Mouse (Mus musculus): ENCODE data around the gene Ppp2r5c.

Gene Ppp2r5c

DNA sequence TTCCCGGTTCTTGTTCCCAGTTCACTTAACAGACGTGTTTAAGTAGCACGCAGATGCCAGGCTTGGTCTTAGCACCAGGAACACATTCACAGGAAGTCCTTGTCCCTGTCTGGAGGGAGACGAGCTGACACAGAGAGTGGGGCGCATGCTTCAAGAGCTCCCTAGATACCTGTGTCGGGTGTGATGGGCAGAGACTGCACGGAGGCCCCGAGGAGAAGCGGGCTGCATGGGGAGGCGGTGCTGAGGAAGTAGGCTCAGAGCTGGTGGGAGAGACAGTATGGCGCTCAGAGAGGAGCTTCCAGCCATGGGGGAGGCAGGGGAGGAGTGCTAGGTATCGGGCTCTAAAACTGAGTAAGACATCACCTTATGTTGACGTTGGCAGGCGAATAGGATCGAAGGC is 103.4 kb downstream of the Ppp2r5c start:
- DNase-seq (ENCODE audit: extremely low read depth, low read depth, low spot score), result no peak

GRCm38 (mm10) chr12:110552113-110552512 is 105.2 kb downstream of the Ppp2r5c start:
- no peak for DNase-seq (ENCODE audit: extremely low read depth, low read depth, low spot score)

DNA sequence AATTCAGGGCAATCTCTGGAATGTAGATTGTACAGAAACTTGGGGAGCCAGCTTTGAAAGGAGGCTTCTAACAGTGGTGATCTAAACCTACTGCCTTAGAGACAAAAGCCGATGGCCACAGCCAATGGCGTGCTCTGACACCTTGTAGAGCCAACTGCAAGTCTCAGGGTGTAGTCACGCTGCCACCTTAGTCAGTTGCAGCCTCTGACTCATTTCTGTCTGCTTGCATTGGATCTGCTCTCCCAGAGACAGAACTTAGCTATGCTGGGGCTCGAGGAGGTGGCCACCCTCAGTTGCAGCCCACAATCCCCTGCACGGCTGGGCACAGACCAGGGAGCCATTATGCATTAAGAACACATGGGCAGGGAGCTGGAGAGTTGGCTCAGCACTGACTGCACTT is 106.4 kb downstream of the Ppp2r5c start:
- no peak for DNase-seq (ENCODE audit: extremely low read depth, low read depth, low spot score)

- DNase-seq (ENCODE audit: extremely low read depth, low read depth, low spot score), result no peak
These were observed 108.8 kb downstream of the Ppp2r5c start for GRCm38 (mm10) chr12:110555536-110556240.

- DNase-seq (ENCODE audit: extremely low read depth, low read depth, low spot score), result no peak
These were observed 110.1 kb downstream of the Ppp2r5c start for GRCm38 (mm10) chr12:110556861-110557628.

DNA sequence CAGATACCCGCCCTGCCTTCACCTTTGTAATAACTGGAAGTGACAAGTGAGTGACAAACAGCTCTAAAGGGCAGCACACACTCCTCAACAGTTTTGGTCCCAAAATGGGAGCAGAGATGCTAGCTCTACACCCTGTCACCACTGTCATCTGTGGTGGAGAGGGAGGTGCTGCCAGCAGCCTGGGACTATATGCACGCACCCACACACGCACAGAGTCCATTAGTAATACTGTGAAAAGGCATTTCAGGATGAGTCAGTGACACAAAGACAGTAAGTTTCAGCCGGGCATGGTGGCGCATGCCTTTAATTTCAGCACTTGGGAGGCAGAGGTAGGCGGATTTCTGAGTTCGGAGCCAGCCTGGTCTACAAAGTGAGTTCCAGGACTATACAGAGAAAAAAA is 111.3 kb downstream of the Ppp2r5c start:
- no peak for DNase-seq (ENCODE audit: extremely low read depth, low read depth, low spot score)

GRCm38 (mm10) chr12:110563383-110563782 is 116.5 kb downstream of the Ppp2r5c start:
- no peak for DNase-seq (ENCODE audit: extremely low read depth, low read depth, low spot score)

- DNase-seq (ENCODE audit: extremely low read depth, low read depth, low spot score), result no peak
These were observed 117.9 kb downstream of the Ppp2r5c start for GRCm38 (mm10) chr12:110564848-110565247.

GRCm38 (mm10) chr12:110566366-110566765 is 119.4 kb downstream of the Ppp2r5c start:
- no peak for DNase-seq (ENCODE audit: extremely low read depth, low read depth, low spot score)

GRCm38 (mm10) chr12:110571050-110571449 is 124.1 kb downstream of the Ppp2r5c start:
- DNase-seq (ENCODE audit: extremely low read depth, low read depth, low spot score), result no peak

DNA sequence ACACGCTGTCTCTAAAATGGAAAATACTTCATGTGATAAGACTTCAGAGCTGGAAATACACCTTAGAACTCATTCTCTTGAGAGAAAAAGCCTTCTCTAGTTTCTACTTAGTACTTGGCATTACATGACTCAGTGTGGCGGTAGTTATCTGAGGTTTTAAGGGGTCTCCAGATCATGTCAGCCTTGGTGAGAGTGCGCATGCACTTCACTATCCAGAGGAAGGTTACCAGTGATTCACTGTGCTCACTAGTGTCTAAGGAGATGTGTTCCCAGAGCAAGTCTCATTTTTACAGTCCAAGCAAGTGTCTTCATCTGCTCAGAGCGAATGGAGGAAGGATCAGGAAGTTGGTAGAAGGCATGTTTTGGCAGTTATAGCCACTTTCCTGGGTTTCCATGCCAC is 125.4 kb downstream of the Ppp2r5c start:
- DNase-seq (ENCODE audit: extremely low read depth, low read depth, low spot score), result no peak

DNA sequence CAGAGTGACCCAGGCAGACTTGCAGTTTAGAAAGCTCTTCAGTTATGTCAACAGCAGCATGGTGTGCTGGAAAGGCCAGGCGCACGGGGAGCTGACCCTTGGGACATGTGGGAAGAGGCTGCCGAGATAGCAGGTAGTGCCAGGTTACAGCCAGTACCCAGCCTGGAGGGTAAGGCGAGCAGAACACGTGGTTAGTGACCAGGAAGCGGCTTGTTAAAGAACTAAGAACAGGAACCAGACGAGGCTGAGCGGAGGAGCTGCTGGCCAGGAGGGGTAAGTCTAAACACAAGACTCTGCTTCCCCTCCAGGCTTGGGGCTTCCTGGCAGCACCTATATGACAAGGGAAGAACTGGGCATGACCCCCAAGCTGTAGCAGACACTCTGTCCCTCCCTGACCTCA is 126.7 kb downstream of the Ppp2r5c start:
- no peak for DNase-seq (ENCODE audit: extremely low read depth, low read depth, low spot score)

DNA sequence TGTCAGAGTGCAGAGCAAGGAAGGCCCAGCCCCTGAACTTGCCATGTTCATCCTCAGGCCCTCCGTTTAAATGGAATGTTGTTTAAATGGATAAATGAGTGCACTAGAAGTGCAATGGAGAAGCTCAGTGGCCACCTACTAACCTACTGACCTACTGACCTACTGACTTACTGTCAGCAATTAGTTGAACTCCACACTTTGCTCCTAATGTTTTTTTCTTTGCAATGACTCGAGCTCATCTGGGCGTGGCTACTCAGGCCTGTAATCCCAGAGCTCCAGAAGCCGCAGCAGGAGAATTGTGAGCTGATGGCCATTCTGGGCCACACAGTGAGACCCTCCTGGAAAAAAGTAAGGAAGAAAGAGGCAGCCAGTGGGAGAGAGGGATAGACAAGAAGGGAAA is 129.0 kb downstream of the Ppp2r5c start:
- no peak for DNase-seq (ENCODE audit: extremely low read depth, low read depth, low spot score)

- no peak for DNase-seq (ENCODE audit: extremely low read depth, low read depth, low spot score)
These were observed 131.4 kb downstream of the Ppp2r5c start for GRCm38 (mm10) chr12:110578333-110578732.

DNA sequence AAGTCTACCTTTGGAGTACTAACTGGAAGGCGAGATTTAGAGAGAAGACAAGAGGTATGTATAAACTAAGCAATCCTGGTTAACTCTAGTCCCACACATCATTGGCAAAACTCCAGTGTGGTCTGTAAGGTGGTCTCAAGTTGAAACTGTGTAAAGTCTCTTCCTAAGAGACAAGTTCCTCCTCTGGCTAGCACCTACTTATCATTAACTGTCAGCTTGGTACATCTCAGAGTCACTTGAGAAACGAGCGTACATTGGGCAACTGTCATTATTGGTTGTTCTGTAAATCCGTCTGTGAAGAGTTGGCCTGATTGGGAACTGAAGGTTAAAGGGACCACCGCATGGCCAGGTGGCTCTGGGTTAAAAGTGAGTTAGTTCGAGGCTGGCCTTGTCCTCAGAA is 141.7 kb downstream of the Ppp2r5c start:
- no peak for DNase-seq (ENCODE audit: extremely low read depth, low read depth, low spot score)

DNA sequence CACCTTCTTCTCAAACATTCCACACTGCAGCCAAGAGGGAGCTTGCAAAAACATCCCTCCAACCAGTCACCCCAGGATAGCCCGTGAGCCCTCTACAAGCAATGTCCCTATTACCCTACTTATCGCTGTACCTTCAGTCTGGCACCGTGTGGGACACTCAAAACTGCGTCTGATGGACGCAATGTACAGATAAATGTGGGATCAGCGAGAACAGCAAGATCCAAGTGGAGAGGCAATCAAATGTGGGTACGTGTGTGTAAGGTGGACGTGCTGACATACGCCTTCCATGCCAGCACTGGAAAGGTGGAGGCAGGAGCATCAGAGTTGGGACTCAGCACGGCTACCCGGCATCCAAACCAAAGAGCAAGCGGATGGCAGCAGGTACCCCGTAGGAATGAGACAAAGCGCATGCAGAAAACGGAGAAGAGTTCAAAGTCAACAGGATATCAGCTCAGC is 143.9 kb downstream of the Ppp2r5c start:
- no peak for DNase-seq (ENCODE audit: extremely low read depth, low read depth, low spot score)

GRCm38 (mm10) chr12:110591260-110591883 is 144.5 kb downstream of the Ppp2r5c start:
- peak; percentile 97 for DNase-seq (ENCODE audit: extremely low read depth, low read depth, low spot score)

GRCm38 (mm10) chr12:110598527-110598926 is 151.6 kb downstream of the Ppp2r5c start:
- no peak for DNase-seq (ENCODE audit: extremely low read depth, low read depth, low spot score)

- no peak for DNase-seq (ENCODE audit: extremely low read depth, low read depth, low spot score)
These were observed 152.9 kb downstream of the Ppp2r5c start for GRCm38 (mm10) chr12:110599791-110600190.

DNA sequence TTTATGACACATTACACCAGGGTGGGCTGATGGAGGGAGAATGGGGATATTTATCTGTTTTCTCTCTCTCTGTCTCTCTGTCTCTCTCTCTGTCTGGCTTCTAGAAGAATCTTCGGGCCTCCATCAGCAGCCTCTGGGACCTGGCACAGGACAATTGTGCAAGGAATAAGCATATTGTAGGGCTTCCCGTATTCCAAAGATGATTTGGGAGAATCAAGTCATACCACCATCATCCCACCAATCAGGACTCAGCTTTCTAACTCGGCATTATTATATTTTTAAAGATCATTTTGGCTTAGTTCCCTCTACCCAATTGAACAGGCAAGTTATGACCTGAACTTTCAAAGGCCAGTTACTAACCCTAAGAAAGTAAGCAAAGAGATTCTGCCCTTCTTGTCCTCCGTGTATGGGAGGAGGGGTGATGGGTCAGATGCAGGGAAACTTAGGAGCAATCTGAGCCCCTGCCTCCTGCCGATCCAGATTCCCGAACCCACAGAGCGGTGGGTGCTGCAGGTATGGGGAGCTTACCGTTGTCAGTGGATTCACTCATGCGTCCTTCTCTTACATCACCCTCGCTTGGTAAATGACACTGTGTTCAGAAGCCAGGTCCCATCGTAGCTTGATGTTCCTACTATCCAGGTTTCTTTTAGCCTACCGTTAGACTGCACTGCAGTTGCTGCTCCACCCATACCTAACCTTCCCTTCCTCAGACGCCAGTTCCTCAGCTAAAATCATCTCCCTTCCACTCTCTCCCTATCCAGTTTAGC is 153.5 kb downstream of the Ppp2r5c start:
- DNase-seq (ENCODE audit: extremely low read depth, low read depth, low spot score), result no peak
